Mouse (Mus musculus): Measurements from ENCODE around the gene Thtpa.

Thtpa gene

DNA sequence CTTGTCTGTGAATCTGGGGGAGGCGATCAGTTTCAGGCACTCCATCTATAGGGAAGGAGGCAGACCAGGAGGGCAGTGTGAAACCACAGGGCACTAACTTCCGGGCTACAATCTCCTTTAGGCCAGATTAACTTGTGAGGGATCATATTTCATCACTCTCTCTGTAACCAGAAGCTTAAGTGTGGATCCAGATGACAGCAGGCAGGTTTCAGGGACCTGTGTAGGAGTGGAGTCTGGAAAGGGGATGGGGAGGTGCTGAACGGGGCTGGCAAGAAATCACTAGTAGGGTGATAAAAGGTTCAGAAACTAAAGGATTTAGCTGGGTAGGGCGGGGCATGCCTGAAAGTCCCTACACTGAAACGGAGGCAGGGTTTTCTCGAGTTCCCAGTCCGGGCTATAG, 10.8 kb downstream of the Thtpa start:
- DNase-seq (ENCODE audit: extremely low read depth, low read depth) = peak; percentile 31

DNA sequence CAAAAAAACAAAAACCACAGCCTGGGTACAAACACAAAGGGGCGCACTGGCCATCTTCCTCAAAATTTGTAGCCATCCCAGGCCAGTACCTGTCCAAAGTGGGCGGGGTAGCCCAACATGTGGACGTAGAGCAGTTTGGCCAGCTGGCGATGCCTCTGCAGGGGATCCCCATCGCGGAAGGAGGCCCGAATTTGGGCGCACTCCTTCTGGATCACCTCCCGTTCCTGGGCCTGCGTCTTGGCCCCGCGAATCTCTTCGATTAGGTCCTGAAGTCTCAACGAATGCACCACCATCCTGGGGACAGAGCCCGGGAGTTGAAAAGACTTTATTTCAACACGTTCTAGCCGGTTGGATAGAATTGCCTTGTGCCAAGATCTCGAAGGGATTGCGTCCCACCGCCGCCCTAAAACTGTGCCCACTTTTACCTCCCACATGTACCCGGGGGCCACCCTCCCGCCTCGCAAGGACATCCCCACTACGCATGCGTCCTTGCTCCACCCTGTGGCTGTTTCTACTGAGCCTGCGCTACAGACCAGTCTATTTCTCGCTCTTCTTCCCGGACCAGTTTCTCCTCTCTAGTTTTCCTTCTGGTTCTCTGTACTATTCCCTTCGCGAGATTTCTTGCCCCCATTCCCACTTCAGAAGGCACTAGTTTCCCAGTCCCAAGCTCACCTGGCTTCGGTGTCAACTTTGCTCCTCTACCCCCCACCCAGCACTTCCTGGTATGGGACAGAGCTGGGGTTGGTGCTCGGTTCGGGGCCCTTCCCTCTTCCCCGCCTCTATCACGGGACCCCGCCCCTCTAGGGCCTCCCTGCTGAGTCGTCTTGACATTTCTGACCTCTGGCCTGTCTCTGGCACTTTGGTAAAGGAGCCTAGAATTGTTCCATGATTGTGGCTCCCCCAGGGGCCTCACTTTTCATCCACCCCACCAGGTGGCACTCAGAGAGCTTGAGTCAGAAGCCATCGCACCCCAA, 11.5 kb downstream of the Thtpa start, which contains the start of gene Ap1g2:
Ap1g2 (minus strand) TSS at position 758 of the 974 bp plus-strand sequence.
- peak; percentile 71 for DNase-seq (ENCODE audit: extremely low read depth, low read depth)

- DNase-seq (ENCODE audit: extremely low read depth, low read depth) = no peak
Observed at GRCm38 (mm10) chr14:55106990-55107389, 12.4 kb downstream of the Thtpa start.

- DNase-seq (ENCODE audit: extremely low read depth, low read depth) = no peak
Observed at GRCm38 (mm10) chr14:55108202-55108870, 13.8 kb downstream of the Thtpa start.

GRCm38 (mm10) chr14:55109048-55109873, 14.7 kb downstream of the Thtpa start:
- DNase-seq (ENCODE audit: extremely low read depth, low read depth) = no peak

- DNase-seq (ENCODE audit: extremely low read depth, low read depth) = no peak
Observed at GRCm38 (mm10) chr14:55110076-55110475, 15.5 kb downstream of the Thtpa start.

GRCm38 (mm10) chr14:55111720-55112119, 17.1 kb downstream of the Thtpa start:
- no peak for DNase-seq (ENCODE audit: extremely low read depth, low read depth)

DNA sequence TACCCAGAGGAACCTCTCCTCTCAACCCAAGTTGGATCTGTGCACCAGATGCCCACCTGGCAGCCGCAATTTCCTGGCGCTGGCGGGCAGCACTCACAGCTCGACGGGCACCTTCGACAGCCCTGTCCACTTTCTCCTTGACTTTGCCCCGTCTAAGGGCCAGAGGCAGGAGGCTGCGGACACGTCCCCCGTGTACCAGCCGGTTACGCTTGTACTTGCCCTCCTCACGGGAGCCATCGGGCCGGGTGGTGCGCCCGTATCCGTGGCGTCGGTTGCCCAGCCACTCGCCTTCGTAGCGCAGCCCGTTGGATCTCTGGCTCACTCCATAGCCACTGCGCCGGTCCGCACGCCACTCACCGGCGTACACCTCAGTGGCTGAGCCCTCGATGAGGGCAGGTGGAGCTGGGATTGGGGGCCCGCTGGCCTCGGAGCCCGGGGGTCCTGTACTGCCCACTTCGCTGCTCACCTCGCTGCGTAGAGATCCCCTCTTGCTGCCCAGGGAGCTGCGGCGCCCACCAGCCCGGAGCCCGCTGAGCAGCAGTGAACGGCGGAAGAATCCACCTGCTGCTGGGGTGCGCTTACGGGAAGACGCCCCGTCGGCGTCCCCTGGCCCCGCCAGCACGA, 18.9 kb downstream of the Thtpa start:
- no peak for DNase-seq (ENCODE audit: extremely low read depth, low read depth)

GRCm38 (mm10) chr14:55113975-55114645, 19.5 kb downstream of the Thtpa start:
- no peak for DNase-seq (ENCODE audit: extremely low read depth, low read depth)

DNA sequence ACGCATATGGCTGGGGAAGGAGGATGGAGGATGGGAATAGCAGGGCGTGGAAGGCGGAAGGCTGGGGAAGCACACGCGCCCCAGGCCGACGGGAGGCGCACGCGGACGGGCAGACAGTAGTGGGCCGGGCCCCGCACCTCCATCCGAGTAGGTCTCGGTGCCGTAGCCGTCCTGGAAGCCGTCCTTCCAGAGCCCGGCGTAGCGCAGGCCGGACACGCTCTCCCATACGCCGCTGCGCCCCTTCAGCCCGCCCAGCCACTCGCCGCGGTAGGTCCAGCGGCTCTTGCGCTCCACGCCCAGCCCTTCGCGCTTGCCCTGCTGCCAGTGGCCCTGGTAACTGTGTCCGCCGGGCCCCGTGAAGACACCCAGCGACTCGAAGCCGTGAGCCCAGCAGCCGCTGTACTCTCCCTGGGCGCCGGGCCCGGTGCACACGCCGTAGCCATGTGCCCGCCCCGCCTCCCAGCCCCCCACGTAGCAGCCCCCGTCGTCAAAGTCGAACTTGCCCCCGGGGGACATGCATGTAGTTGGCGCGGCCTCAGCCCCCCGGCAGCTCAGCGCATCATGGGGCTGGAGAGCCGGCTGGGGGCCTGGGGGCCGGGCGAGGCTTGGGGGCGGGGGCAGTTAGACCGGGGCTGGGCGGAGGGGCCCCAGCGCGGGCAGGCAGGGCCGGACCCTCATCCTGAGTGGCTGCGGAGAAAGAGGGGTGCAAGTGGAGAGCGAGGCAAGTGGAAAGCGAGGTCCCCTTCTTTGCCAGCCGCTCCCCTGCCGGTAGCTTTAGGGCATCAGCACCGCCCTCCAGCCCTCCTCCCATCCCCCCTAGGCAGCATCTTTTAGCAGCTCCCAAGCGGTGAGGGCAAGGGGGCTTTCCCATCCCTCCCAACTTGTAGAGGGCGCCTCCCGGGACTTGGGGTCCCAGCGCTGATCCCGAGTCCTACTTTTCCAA, 20.4 kb downstream of the Thtpa start:
- DNase-seq (ENCODE audit: extremely low read depth, low read depth) = no peak

- DNase-seq (ENCODE audit: extremely low read depth, low read depth) = no peak
Observed at GRCm38 (mm10) chr14:55115846-55116245, 21.3 kb downstream of the Thtpa start.

- DNase-seq (ENCODE audit: extremely low read depth, low read depth) = no peak
Observed at GRCm38 (mm10) chr14:55116425-55117200, 22.0 kb downstream of the Thtpa start, which contains the start of gene Jph4. TSS of gene Jph4 (minus strand) at chr14:55116935.

DNA sequence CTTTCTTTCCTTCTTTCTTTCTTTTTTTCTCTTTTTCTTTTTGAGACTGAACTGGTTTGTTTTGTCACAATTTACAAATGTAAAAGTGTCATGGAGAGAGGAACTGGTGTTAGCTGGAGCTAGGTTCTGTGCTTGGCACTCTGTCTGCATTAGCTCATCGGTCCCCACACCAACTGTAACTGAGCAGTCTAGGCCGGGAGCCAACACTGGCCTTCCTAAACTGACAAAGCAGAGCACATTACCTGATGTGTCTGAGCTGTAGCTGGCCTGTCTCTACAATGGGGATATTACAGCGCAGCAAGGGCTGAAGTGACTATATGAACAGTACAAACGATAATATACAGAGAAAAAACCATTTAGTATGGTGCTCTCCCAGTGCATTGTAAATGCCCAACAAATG, 24.3 kb downstream of the Thtpa start:
- DNase-seq (ENCODE audit: extremely low read depth, low read depth) = no peak

- peak; percentile 15 for DNase-seq (ENCODE audit: extremely low read depth, low read depth)
Observed at GRCm38 (mm10) chr14:55119421-55120134, 25.0 kb downstream of the Thtpa start.

GRCm38 (mm10) chr14:55121947-55122346, 27.4 kb downstream of the Thtpa start:
- peak; percentile 15 for DNase-seq (ENCODE audit: extremely low read depth, low read depth)

- DNase-seq (ENCODE audit: extremely low read depth, low read depth) = no peak
Observed at GRCm38 (mm10) chr14:55122359-55122758, 27.8 kb downstream of the Thtpa start.

GRCm38 (mm10) chr14:55125711-55126110, 31.1 kb downstream of the Thtpa start:
- DNase-seq (ENCODE audit: extremely low read depth, low read depth) = no peak

GRCm38 (mm10) chr14:55126521-55126920, 31.9 kb downstream of the Thtpa start:
- DNase-seq (ENCODE audit: extremely low read depth, low read depth) = no peak
